Mouse (Mus musculus) hematopoietic stem cell, adult 5-6 weeks (primary cell): ENCODE data around the gene Mal. TPM values are rescaled to one million over a fixed set of nuclear protein-coding genes. Genes with fewer than 3 reads are reported as not detected.
A peak's percentile ranks its signal among the peaks of the same experiment; 100 is the strongest.
"Not testable (repeated sequence)": the region's sequence is repeated elsewhere in the genome, so short reads cannot be mapped to it uniquely, and the experiment has no call there.

Source experiments
- ATAC-seq, 2 experiments: fragments of 125-278 bp in 1 of 2; replicated peaks in 1 of 2; 2 replicates each; pipeline ENCODE4 v1.8.0; 2016 to 2017; ENCODE audit warnings: inconsistent platforms in 2 of 2, mild to moderate bottlenecking in 2 of 2, moderate number of reproducible peaks in 2 of 2, low read depth in 1 of 2, moderate TSS enrichment in 1 of 2; ENCODE audit not compliant: low FRiP score in 2 of 2, poor library complexity in 2 of 2, severe bottlenecking in 2 of 2, insufficient read depth in 1 of 2, low TSS enrichment in 1 of 2
- total RNA-seq: library from RNA; stranded (forward); fragments of 172-1452, 232-1000 nt; gene quantifications from 2 replicates; pipeline ENCODE4 v1.2.3, GENCODE M21; 2017

Gene Mal
- total RNA-seq, 1 experiment from 2014 or later: not detected

DNA sequence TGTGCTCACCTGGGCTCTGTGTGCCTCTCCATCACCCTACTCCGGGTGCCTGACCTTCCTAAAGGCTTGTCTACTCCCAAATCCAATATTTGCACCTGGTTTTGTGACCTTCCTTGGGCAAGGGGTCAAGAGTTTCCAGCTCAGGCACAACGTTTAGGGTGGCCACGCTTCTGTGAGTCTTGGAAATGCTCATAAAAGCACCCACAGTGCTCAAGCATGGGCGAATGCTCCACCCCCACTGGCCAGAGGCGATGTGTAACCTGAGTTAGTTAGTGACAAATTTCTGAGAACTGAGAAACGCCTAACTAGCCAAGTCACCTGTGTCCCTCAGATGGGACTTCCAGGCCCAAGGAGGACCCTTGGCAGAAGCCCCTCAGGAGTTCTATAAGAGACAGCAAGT is 20.9 kb downstream of the Mal start:
- ATAC-seq: no peak

DNA sequence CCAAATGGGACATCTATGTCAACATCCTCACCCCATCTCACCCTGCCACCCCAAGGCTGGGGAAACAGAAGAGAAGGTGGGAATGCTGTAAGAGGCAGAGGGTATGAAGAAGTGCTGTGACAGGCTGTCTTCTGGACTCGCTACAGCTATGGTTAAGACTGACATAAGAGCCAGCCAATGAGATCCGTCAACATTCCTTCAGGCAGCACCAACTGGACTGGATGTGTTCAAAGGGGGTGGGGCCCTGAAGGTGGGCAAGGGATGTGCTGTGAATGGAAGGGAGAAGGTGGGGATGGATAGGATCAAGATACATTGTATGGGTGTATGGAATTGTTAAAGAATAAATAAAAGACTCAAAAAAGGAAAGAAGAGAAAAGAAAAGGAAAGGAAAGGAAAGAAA is 23.9 kb downstream of the Mal start:
- no peak for ATAC-seq

DNA sequence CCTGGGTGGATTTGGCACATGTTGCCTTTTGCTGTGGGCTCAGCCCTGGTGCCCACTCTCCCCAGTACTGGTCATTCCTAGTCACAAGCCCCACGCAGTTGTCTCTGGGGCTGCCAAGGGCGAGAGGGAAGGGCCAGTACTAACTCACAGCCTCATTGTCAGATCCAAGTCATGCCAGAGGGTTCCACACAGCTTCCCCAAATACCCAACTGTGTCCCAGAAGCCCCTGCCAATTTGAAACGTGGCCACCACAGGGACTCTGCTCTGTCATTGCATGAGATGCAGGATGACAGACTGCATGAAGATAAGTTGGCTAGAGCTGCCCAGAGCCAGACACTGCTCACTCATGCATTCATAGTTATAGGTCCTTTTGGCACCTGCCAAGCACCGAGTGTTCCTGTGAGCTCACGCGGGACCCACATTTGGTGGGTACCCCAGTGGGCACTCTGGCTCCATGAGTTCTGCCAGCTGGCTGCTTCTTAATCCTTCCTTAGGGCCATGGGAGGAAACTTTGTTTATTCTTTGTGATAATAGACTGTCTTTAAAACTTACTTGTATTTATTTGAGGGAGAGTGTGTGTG is 28.4 kb downstream of the Mal start:
- no peak for ATAC-seq

DNA sequence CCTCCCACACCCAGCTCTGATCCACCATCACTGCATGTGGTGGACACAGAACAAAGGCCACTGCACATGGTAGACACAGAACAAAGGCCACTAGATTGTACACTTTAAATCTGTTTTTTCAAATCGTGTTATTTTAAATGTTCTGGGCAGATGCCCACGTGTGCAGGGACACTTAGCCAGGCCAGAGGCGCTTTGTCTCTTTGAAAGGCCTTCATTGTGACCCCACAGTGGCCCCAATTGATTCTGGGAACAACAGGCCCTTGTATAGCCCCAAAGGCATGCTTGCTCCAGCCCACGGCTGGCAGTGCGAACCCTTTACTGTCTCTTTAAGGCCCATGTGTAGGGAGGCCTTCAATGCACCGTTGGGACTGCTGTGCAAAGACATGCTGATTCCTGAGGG is 29.1 kb downstream of the Mal start:
- no peak for ATAC-seq

DNA sequence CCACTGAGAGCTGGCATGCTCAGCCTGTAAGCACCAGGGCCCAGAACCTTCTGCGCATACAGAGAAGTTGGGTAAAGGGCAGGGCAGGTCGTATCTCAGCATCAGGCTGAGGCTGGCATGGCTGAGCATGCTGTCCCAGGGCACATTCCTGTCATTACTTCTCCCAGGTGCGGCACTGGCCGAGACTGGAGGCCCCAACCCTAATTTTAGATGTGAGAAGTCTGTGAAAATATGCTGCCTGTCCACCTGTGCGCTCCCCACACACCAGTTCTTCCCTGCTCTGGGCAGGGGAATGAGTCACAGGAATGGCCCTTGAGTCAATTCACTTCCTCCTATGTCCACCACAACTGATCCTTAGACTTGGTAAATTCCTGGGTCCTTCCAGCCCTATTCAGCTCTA is 30.8 kb downstream of the Mal start:
- no peak for ATAC-seq

DNA sequence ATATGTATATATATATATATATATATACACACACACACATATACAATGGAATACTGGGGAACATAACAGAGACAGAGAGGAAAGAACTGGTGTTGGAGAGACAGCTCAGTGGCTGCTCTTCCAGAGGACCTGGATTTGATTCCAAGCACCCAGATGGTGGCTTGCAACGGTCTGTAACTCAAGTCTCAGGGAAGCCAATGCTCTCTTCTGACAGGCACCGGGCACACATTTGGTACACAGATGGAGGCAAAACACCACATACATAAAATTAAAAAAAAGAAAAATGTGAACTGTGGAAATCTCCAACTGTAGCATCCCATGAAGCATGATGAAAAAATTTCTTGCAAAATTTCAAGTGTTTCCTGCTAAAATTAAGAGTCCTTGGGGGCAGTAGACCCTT is 31.7 kb downstream of the Mal start:
- no peak for ATAC-seq

DNA sequence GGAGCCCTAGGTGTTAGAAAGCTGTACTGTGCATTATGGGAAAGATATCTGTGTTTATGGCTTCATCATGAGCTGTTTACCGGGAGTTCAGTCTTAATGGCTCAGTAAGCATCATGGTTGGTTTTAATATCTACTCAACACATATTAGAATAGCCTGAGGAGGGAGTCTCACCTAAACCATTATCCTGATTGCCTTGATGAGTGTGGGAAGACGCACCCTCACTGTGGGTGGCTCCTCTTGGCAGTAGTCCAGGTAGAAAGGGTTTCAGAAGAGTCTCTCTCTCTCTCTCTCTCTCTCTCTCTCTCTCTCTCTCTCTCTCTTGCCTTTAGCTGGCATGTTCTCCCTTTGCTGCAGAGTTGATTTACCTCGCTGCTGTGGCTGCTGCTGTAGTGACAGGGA is 34.4 kb downstream of the Mal start:
- no peak for ATAC-seq

DNA sequence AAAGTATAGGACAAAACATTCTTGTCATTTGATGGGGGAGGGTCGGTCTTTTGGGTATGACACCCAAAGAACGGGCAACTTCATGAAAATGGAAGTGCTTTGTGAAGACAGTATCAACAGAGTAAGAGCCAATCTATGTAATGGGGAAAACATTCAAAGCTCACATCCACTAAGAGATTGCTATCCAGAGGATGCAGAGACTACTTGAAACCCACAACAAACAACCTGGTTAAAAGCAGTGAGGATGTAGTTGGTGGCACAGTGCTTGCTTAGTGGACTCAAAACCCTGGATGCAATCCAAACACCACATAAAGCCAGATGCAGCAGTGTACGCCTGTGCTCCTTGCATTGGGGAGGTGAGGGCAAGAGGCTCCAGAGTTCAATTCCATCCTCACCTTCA is 37.2 kb downstream of the Mal start:
- ATAC-seq: no peak

DNA sequence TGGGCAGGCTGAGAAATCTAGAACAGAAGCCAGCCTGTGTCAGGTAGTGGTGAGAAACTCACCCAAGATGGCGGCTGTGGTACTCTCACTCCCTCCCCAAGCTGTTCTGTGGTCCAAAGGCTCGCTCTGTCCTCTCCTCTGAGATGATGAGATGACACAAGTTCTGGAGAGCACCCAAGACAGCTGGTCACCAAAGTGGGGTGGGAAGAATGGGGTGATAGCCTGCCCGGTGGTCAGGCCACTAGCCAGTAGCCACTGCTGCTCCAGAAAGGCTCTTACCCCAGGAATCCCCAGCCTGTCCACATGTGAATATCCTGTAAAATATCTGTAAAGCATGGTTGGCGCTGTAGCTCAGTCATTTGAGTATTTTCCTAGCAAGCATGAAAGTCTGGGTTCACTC is 44.2 kb downstream of the Mal start:
- no peak for ATAC-seq

DNA sequence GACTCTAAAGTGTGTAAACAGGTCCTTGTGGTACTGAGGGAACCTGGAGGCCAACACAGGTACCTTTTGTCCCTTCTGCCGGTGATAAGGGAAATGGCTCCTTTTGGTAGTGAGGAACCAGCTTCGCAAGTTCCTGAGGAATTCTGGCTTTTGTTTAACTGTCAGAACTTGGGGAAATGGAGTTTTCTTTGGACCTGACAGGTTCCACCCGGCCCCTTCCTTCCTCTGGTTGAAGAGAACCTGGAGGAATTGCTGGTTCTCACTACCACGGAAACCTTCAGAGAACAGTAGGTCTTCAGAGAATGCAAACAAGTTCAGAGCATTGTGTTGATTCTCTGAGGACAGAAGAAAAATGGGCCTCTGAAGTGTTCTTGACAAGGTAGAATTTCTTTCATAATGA is 45.1 kb downstream of the Mal start:
- ATAC-seq: no peak

DNA sequence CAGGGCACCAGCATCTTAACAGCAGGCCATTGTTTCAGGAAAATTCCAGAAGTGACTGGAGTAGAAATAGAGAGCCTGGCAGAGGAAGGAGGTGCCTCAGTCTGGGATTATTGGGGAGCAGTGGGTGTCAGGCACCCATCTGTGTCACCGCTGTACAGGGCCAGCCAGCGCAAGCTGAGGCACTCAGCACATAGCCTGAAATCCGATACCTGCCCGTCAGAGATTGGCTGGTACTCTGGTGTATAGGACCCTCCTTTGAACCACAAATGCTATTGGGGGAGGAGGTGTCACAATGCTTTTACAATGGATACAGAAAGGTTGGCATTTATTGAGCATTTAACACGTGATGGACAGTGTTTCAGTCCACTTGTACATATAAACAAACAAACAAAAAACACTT is 47.5 kb downstream of the Mal start:
- ATAC-seq: no peak

DNA sequence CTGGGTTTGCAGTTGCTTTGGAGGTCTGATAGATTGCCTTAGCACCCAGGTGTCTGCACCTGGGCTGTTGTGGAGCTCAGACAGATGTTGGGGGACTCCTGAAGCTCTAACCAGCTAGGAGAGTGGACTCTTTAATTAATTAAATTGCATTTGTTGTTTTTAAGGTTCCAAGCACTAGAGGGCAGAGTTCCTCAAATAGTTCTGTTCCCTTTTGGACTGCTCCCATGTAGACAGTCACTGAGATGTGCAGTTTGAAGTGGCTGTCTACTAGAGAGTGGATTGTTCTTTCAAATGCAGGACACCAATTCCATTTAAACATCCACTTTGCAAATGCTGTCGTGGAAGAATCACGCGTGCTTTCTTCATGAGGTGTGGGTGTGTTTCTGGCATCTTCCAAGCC is 48.3 kb downstream of the Mal start:
- ATAC-seq: peak; percentile 36 to 59; a peak in 3 of 4 replicates

DNA sequence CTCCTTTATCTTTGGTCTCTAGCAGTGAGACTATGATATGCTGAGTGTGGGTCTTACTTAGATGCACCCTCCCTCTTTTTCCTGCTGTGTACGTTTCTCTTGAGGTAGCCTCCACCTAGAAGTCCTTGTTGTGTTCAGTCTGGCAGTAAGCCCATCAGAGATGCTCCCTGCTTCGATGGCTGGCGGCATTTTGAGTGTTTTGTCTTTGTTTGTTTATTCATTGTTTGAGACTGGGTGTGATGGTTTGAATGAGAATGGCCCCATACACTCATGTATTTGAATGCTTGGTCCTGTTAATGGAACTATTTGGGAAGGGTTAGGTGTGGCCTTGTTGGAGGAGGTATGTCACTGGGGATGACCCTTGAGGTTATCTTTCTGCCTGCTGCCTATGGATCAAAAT is 51.3 kb downstream of the Mal start:
- ATAC-seq: no peak

DNA sequence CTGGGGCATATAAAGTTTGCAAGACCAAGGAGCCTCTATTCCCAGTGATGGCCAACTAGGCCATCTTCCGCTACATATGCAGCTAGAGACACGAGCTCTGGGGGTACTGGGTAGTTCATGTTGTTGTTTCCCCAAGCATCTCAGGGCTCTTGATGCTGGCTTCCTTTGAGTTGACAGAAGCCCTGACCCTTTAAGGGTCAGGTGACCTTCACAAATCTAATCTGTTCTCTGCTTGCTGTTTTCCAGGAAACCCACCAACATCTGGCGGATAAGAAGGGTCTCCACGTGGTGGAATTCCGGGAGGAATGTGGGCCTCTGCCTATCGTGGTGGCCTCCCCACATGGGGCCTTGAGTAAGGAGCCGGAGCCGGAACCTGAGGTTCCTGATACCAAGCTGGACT is 53.1 kb downstream of the Mal start:
- not testable (repeated sequence) for ATAC-seq

DNA sequence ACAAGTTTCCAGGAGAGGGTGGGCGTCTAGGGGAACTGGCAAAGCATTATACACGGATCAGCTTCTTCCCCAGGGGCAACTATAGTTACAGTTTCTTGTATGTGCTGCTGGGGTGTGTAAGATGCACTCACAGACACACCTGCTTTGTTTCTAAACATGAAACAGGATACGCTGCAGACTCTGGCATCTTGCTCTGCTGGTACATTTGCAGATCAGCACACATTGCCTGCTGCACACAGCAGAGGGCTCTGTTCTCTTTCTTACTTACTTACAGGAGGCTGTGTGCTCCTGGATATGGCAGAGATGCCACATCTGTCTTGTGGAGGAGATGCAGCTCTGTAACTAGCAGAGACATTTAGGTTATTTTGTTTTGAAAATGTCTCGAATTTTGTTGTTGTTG is 65.7 kb downstream of the Mal start:
- no peak for ATAC-seq

DNA sequence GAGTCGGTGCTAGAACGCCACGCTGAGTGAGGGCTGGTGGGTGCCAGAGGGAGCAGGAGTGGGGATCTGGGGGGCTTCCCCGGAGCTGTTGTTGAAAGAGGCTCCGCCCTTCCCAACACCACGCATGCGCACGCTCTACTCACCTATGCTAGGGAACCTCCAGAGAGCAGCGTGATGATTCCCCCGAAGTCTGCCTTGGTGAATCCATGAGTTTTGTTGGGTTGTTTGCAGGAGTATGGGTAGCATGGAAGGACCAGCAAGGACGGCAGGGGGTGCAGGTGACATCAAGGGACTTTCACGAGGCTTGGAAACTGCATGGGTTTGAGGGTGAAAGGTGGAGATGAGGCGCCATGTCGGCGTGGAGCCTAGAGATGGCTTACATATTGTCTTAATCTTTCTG is 66.3 kb downstream of the Mal start:
- no peak for ATAC-seq

DNA sequence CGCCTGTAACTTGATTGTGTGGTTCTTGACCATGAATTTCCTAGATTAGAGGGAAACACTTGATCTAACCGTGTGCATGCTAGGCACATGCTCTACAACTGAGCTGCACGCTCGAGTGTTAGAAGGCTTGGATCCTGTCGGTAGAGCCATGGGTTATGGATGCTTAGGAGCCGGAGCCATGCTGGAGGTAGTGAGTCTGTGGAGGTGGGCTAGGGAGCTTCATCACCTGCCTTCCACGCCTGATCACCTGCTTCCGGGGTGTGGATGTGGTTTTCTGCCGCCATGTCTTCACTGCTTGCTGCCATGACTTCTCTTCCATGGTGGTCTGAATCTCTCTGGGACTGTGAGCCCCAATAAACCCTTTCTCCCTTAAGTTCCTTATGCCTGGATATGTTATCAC is 67.6 kb downstream of the Mal start:
- no peak for ATAC-seq

DNA sequence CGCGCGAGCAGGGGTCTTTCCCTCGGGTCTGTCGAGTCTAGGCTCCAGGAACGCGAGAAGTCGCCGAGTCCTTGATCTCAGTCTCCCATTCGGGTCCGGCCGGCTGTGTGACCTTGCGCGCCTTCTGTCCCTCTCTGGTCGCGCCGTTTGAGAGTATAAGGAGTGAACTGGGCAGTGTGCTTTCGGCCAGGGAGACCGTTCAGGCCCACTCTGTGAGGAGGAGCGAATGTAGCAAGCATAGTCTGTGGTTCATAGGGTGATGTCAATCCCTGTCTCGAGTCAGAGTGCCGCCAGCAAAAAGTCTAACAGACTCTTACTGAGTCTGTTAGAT is 69.0 kb downstream of the Mal start:
- peak in 1 of 2 experiments; percentile 4; a peak in 1 of 4 replicates for ATAC-seq

DNA sequence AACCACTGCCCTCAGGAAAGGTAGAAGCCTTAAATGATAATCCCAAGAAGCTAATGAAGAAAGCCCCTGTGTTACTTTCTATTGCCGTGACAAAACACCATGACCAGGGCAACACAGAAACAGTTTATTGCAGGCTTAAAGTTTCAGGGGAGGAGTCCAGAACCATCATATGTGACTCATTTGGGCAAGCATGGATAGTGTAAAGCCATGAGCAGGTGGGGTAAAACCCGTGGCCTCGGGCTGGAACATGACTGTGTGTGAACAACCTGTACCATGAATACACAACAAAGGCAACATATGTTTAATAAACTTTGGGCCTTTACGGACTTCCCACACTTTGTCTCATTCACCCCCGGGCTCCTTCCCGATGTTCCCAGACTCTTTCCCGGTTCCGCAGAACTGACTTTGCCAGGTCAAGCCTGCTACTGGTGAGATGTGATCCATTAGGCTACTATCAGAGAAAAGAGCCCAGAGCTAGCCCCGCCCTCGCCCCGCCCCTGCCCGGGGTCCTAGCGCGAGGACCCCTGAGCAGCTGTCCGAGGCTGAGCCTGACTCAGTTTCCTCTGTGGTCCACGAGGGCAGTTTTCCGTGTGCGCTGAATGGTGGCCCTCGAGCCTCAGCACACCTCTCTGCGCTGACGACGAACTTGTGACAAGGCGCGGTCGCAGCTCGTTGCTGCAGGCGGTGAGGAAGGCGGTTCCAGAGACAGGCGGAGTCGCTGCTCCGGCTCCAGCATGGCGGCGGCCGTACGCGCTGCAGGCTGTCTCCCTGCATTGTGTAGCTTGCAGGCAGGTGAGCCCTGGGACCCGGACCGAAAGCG is 69.6 kb downstream of the Mal start, which contains the start of the genes Zfp661 and Mrps5:
Gene Zfp661 (minus strand): TSS at position 401 of the 820 bp plus-strand sequence.
Gene Mrps5 (plus strand): TSS at position 529 of the 820 bp plus-strand sequence.
- ATAC-seq: peak; percentile 39 to 70; a peak in 3 of 4 replicates
